Mouse (Mus musculus): ENCODE measurements around the gene Gm43638.

DNA sequence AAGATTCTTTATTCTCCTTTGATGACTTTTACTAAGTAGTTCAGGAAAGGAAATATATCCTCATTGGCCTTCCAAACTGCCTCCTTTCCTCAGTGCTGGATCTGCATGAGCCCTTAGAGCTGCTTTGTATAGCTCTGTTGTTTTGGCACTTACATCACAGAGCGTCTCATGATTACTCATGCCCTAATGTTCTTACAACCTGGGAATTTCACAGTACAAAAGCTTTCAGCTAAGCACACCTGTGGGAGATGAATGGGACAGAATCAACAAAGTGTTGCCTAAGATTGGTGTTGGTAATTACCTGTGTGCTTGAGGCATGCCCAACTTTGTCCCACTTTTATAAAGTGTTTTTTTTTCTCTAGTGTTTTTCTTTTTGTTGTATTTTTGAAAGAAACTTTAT, 16.1 kb upstream of the Gm43638 start:
- TF ChIP-seq CTCF (IDR thresholded peaks at IDR 0.05; ENCODE audit: insufficient read depth, low read depth, low read length) (no peak), POLR2A (IDR thresholded peaks at IDR 0.05; ENCODE audit: insufficient read depth, low read depth, low read length) (no peak)

All from olfactory bulb, adult 2 months (tissue).